Mouse (Mus musculus) layer of hippocampus, adult 9-11 months (tissue): Measurements from ENCODE around the gene Actl6b.

Experiments used
- DNase-seq: peaks from one replicate; pipeline ENCODE4 v3.0.0; 2022

The Actl6b gene

GRCm38 (mm10) chr5:137565744-137566143 lies 12.4 kb downstream of the Actl6b start:
- no peak for DNase-seq

GRCm38 (mm10) chr5:137566416-137566815 lies 13.1 kb downstream of the Actl6b start:
- no peak for DNase-seq

- no peak for DNase-seq
Observed at GRCm38 (mm10) chr5:137568223-137568798, 15.0 kb downstream of the Actl6b start.

GRCm38 (mm10) chr5:137569031-137569430 lies 15.7 kb downstream of the Actl6b start:
- DNase-seq: no peak

GRCm38 (mm10) chr5:137569665-137570064 lies 16.3 kb downstream of the Actl6b start, which contains the start of gene Tfr2:
Gene Tfr2 (plus strand): TSS chr5:137569840.
- DNase-seq: no peak

- DNase-seq: no peak
Observed at GRCm38 (mm10) chr5:137570181-137570580, 16.9 kb downstream of the Actl6b start.

- no peak for DNase-seq
Observed at GRCm38 (mm10) chr5:137570691-137571586, 17.6 kb downstream of the Actl6b start.

- DNase-seq: peak; percentile 48
Observed at GRCm38 (mm10) chr5:137574470-137574901, 21.2 kb downstream of the Actl6b start.

GRCm38 (mm10) chr5:137580246-137580645 lies 26.9 kb downstream of the Actl6b start:
- DNase-seq: no peak

GRCm38 (mm10) chr5:137582702-137583101 lies 29.4 kb downstream of the Actl6b start:
- DNase-seq: no peak

- DNase-seq: peak; percentile 66
Observed at GRCm38 (mm10) chr5:137583670-137584169, 30.4 kb downstream of the Actl6b start.

GRCm38 (mm10) chr5:137584976-137585375 lies 31.7 kb downstream of the Actl6b start:
- DNase-seq: peak; percentile 54

- DNase-seq: no peak
Observed at GRCm38 (mm10) chr5:137590507-137590906, 37.2 kb downstream of the Actl6b start.

GRCm38 (mm10) chr5:137595921-137596320 lies 42.6 kb downstream of the Actl6b start:
- DNase-seq: no peak

- no peak for DNase-seq
Observed at GRCm38 (mm10) chr5:137596601-137597261, 43.4 kb downstream of the Actl6b start.

GRCm38 (mm10) chr5:137597625-137598024 lies 44.3 kb downstream of the Actl6b start:
- no peak for DNase-seq

- no peak for DNase-seq
Observed at GRCm38 (mm10) chr5:137598100-137598826, 44.9 kb downstream of the Actl6b start.

- no peak for DNase-seq
Observed at GRCm38 (mm10) chr5:137599600-137599999, 46.3 kb downstream of the Actl6b start.

GRCm38 (mm10) chr5:137600281-137600618 lies 46.9 kb downstream of the Actl6b start:
- no peak for DNase-seq

GRCm38 (mm10) chr5:137600619-137601364 lies 47.5 kb downstream of the Actl6b start, which contains the start of gene Mospd3:
Gene Mospd3 (minus strand): TSS chr5:137601058.
- peak; percentile 97 for DNase-seq

GRCm38 (mm10) chr5:137601365-137601729 lies 48.0 kb downstream of the Actl6b start:
- DNase-seq: no peak
